Mouse (Mus musculus): ENCODE measurements around the gene Cuta. TPM values are rescaled to one million over a fixed set of nuclear protein-coding genes. Genes with fewer than 3 reads are reported as not detected.

Gene Cuta
- polyA plus RNA-seq, 1 experiment from 2014 or later, result 127 TPM

- no peaks in the 10 kb centered on the region for H3K27me3 ChIP-seq (replicated peaks)
- peak overlapping the region; percentile 92 for H3K27ac ChIP-seq
- peak overlapping the region; percentile 72 for H3K4me3 ChIP-seq
- peaks cover 62% of the 10 kb centered on the region for H3K4me1 ChIP-seq
- H3K9me3 ChIP-seq, result no peaks in the 10 kb centered on the region
- H3K4me2 ChIP-seq, result peak overlapping the region; percentile 83
- peak overlapping the region; percentile 82 for H3K9ac ChIP-seq
- 3% methylated on average over 23 of the region's 23 CpGs for WGBS
- H3K36me3 ChIP-seq (replicated peaks), result peaks cover 19% of the 10 kb centered on the region
- no peak for ATAC-seq (replicated peaks)
Observed at GRCm38 (mm10) chr17:26951952-26952877, 12.8 kb upstream of the Cuta start.

GRCm38 (mm10) chr17:26951406-26951805 lies 12.0 kb upstream of the Cuta start:
- Histone ChIP-seq H3K4me1 (peaks cover 70% of the 10 kb centered on the region), H3K27me3 (replicated peaks) (no peaks in the 10 kb centered on the region), H3K9ac (peak overlapping the region; percentile 82), H3K36me3 (replicated peaks) (peaks cover 12% of the 10 kb centered on the region; the same call in 1 of the 2 replicates), H3K9me3 (no peaks in the 10 kb centered on the region), H3K4me2 (peak overlapping the region; percentile 83), H3K4me3 (peak overlapping the region; percentile 72), H3K27ac (peak overlapping the region; percentile 92)
- ATAC-seq (replicated peaks), result peak; percentile 65
- 2% methylated on average over 11 of the region's 11 CpGs for WGBS

GRCm38 (mm10) chr17:26950560-26951288 lies 11.4 kb upstream of the Cuta start:
- H3K27me3 ChIP-seq (replicated peaks), result no peaks in the 10 kb centered on the region
- peak overlapping the region; percentile 83 for H3K4me2 ChIP-seq
- peak overlapping the region; percentile 82 for H3K9ac ChIP-seq
- WGBS, result 28% methylated on average over 7 of the region's 7 CpGs
- peaks cover 11% of the 10 kb centered on the region; the same call in 1 of the 2 replicates for H3K36me3 ChIP-seq (replicated peaks)
- no peaks in the 10 kb centered on the region for H3K9me3 ChIP-seq
- peak overlapping the region; percentile 72 for H3K4me3 ChIP-seq
- no peak for ATAC-seq (replicated peaks)
- H3K4me1 ChIP-seq, result peaks cover 77% of the 10 kb centered on the region
- H3K27ac ChIP-seq, result peak overlapping the region; percentile 92

GRCm38 (mm10) chr17:26949866-26950265 lies 10.5 kb upstream of the Cuta start:
- Histone ChIP-seq H3K36me3 (replicated peaks) (peaks cover 3% of the 10 kb centered on the region; the same call in 1 of the 2 replicates), H3K9ac (peak overlapping the region; percentile 82), H3K9me3 (no peaks in the 10 kb centered on the region), H3K27ac (peak overlapping the region; percentile 92), H3K4me3 (peak overlapping the region; percentile 72), H3K4me1 (peaks cover 84% of the 10 kb centered on the region), H3K4me2 (peak overlapping the region; percentile 83), H3K27me3 (replicated peaks) (no peaks in the 10 kb centered on the region)
- ATAC-seq (replicated peaks), result no peak
- WGBS, result 26% methylated on average over 5 of the region's 5 CpGs

GRCm38 (mm10) chr17:26949051-26949577 lies 9.7 kb upstream of the Cuta start:
- Histone ChIP-seq H3K27me3 (replicated peaks) (no peaks in the 10 kb centered on the region), H3K9ac (peak overlapping the region; percentile 82), H3K36me3 (replicated peaks) (no peaks in the 10 kb centered on the region), H3K4me2 (peak overlapping the region; percentile 83), H3K27ac (peak overlapping the region; percentile 92), H3K4me1 (peaks cover 87% of the 10 kb centered on the region), H3K4me3 (peak overlapping the region; percentile 72), H3K9me3 (no peaks in the 10 kb centered on the region)
- WGBS, result 6% methylated on average over 12 of the region's 14 CpGs
- peak; percentile 13; the same call in 1 of the 2 replicates for ATAC-seq (replicated peaks)

- no peaks in the 10 kb centered on the region for H3K36me3 ChIP-seq (replicated peaks)
- no peak for ATAC-seq (replicated peaks)
- peak overlapping the region; percentile 82 for H3K9ac ChIP-seq
- no peaks in the 10 kb centered on the region for H3K27me3 ChIP-seq (replicated peaks)
- under 1% methylated on average over 35 of the region's 87 CpGs for WGBS
- peak overlapping the region; percentile 72 for H3K4me3 ChIP-seq
- no peaks in the 10 kb centered on the region for H3K9me3 ChIP-seq
- peak overlapping the region; percentile 92 for H3K27ac ChIP-seq
- peak overlapping the region; percentile 83 for H3K4me2 ChIP-seq
- H3K4me1 ChIP-seq, result peaks cover 84% of the 10 kb centered on the region
Observed at GRCm38 (mm10) chr17:26948316-26949050, 9.1 kb upstream of the Cuta start.

GRCm38 (mm10) chr17:26947231-26948100 lies 8.1 kb upstream of the Cuta start:
- ATAC-seq (replicated peaks), result no peak
- Histone ChIP-seq H3K4me3 (peak overlapping the region; percentile 32), H3K9me3 (no peaks in the 10 kb centered on the region), H3K4me1 (peaks cover 79% of the 10 kb centered on the region), H3K36me3 (replicated peaks) (no peaks in the 10 kb centered on the region), H3K27me3 (replicated peaks) (no peaks in the 10 kb centered on the region), H3K9ac (peak overlapping the region; percentile 41; the same call in 1 of the 2 replicates), H3K4me2 (peak overlapping the region; percentile 65), H3K27ac (peak overlapping the region; percentile 76)
- 18% methylated on average over 12 of the region's 12 CpGs for WGBS

- no peak for ATAC-seq (replicated peaks)
- Histone ChIP-seq H3K27me3 (replicated peaks) (no peaks in the 10 kb centered on the region), H3K9me3 (no peaks in the 10 kb centered on the region), H3K4me2 (peak overlapping the region; percentile 65), H3K4me1 (peaks cover 75% of the 10 kb centered on the region), H3K36me3 (replicated peaks) (no peaks in the 10 kb centered on the region), H3K9ac (peak overlapping the region; percentile 41), H3K4me3 (peak overlapping the region; percentile 32), H3K27ac (peak overlapping the region; percentile 76)
- 2% methylated on average over 37 of the region's 37 CpGs for WGBS
Observed at GRCm38 (mm10) chr17:26946567-26946966, 7.2 kb upstream of the Cuta start.

GRCm38 (mm10) chr17:26945824-26946495 lies 6.6 kb upstream of the Cuta start:
- Histone ChIP-seq H3K4me2 (peak overlapping the region; percentile 65), H3K9ac (peak overlapping the region; percentile 41), H3K27ac (peak overlapping the region; percentile 76), H3K4me3 (peak overlapping the region; percentile 32), H3K36me3 (replicated peaks) (no peaks in the 10 kb centered on the region), H3K4me1 (peaks cover 70% of the 10 kb centered on the region), H3K27me3 (replicated peaks) (no peaks in the 10 kb centered on the region), H3K9me3 (no peaks in the 10 kb centered on the region)
- no peak for ATAC-seq (replicated peaks)
- WGBS, result 20% methylated on average over 13 of the region's 13 CpGs

- no peaks in the 10 kb centered on the region for H3K27me3 ChIP-seq (replicated peaks)
- 7% methylated on average over 4 of the region's 4 CpGs for WGBS
- peak overlapping the region; percentile 54 for H3K4me3 ChIP-seq
- H3K4me1 ChIP-seq, result peaks cover 70% of the 10 kb centered on the region
- H3K4me2 ChIP-seq, result peak overlapping the region; percentile 98
- peak overlapping the region; percentile 94 for H3K27ac ChIP-seq
- H3K9ac ChIP-seq, result peak overlapping the region; percentile 63
- no peaks in the 10 kb centered on the region for H3K9me3 ChIP-seq
- no peaks in the 10 kb centered on the region for H3K36me3 ChIP-seq (replicated peaks)
- no peak for ATAC-seq (replicated peaks)
Observed at GRCm38 (mm10) chr17:26941841-26942570, 2.6 kb upstream of the Cuta start.
